Mouse (Mus musculus) megakaryocyte, embryonic 14.5 days (primary cell): ENCODE results near the gene Psrc1. TPM values are rescaled to one million over a fixed set of nuclear protein-coding genes. Genes with fewer than 3 reads are reported as not detected.

Experiments
- H3K27me3 ChIP-seq: replicated peaks from 2 replicates; pipeline ENCODE3; 2012; ENCODE audit warnings: inconsistent platforms
- H3K36me3 ChIP-seq: replicated peaks from 2 replicates; pipeline ENCODE3; 2012; ENCODE audit warnings: low read length, inconsistent platforms, mixed read lengths
- H3K4me1 ChIP-seq: 2 replicates; pipeline ENCODE4 v1.6.1; 2012; ENCODE audit warnings: inconsistent platforms
- H3K4me3 ChIP-seq: replicated peaks from 2 replicates; pipeline ENCODE3; 2012; ENCODE audit warnings: moderate library complexity, mild to moderate bottlenecking, inconsistent platforms
- H3K9me3 ChIP-seq: 2 replicates; pipeline ENCODE4 v1.6.1; 2012; ENCODE audit warnings: inconsistent platforms
- FLI1 ChIP-seq: IDR thresholded peaks from 2 replicates; pipeline ENCODE4 v1.6.1; 2012; ENCODE audit warnings: low read length, inconsistent platforms, mixed read lengths
- GATA1 ChIP-seq: IDR thresholded peaks from 3 replicates; pipeline ENCODE4 v1.6.1; 2012; ENCODE audit warnings: mixed read lengths, low read length, inconsistent platforms, borderline replicate concordance
- polyA plus RNA-seq: library from polyadenylated mRNA; stranded (reverse); fragments of >175 nt; gene quantifications from 2 replicates; pipeline ENCODE4 v1.2.3, GENCODE M21; 2012; ENCODE audit warnings: low replicate concordance; ENCODE audit not compliant: insufficient read depth

Gene Psrc1
- polyA plus RNA-seq, 1 experiment: 57.7 TPM

- no peak for TF ChIP-seq GATA1
- TF ChIP-seq FLI1: no peak
- Histone ChIP-seq H3K4me3 (no peak overlapping the region), H3K9me3 (no peaks in the 10 kb centered on the region), H3K27me3 (peaks cover 19% of the 10 kb centered on the region), H3K4me1 (peaks cover 29% of the 10 kb centered on the region), H3K36me3 (peaks cover 39% of the 10 kb centered on the region)
These were observed 39.4 kb downstream of the Psrc1 start for GRCm38 (mm10) chr3:108423006-108423405.

GRCm38 (mm10) chr3:108423844-108424801 lies 40.5 kb downstream of the Psrc1 start:
- peaks cover 25% of the 10 kb centered on the region for H3K4me1 ChIP-seq
- peaks cover 13% of the 10 kb centered on the region for H3K27me3 ChIP-seq
- TF ChIP-seq GATA1: no peak
- no peak for TF ChIP-seq FLI1
- H3K4me3 ChIP-seq: no peak overlapping the region
- no peaks in the 10 kb centered on the region for H3K9me3 ChIP-seq
- H3K36me3 ChIP-seq: peaks cover 50% of the 10 kb centered on the region

GRCm38 (mm10) chr3:108424944-108425623 lies 41.4 kb downstream of the Psrc1 start:
- TF ChIP-seq GATA1 (no peak), FLI1 (no peak)
- Histone ChIP-seq H3K4me3 (no peak overlapping the region), H3K9me3 (no peaks in the 10 kb centered on the region), H3K27me3 (peaks cover 8% of the 10 kb centered on the region), H3K36me3 (peaks cover 60% of the 10 kb centered on the region), H3K4me1 (peaks cover 25% of the 10 kb centered on the region)

DNA sequence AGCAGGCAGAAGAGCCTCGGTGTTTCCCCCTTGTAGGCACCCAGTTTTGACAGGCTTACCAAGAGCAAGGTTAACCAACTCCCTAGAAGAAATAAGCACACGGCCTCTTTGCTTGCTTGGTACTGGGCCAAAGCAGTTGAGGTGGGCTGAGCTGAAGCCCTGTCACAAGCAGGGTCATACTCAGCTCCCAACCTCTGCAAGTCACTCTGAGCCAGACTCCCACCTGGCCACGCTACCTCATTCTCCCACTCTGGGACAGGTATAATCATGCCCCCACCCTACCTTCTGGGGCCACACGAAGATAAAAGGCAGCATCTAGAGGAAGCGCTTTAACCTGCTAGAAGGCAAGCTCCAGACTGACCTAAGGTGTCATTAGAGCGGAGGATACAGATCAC lies 42.0 kb downstream of the Psrc1 start:
- Histone ChIP-seq H3K4me1 (peaks cover 25% of the 10 kb centered on the region), H3K9me3 (no peaks in the 10 kb centered on the region), H3K36me3 (peaks cover 63% of the 10 kb centered on the region), H3K27me3 (peaks cover 5% of the 10 kb centered on the region), H3K4me3 (no peak overlapping the region)
- TF ChIP-seq FLI1 (no peak), GATA1 (no peak)

DNA sequence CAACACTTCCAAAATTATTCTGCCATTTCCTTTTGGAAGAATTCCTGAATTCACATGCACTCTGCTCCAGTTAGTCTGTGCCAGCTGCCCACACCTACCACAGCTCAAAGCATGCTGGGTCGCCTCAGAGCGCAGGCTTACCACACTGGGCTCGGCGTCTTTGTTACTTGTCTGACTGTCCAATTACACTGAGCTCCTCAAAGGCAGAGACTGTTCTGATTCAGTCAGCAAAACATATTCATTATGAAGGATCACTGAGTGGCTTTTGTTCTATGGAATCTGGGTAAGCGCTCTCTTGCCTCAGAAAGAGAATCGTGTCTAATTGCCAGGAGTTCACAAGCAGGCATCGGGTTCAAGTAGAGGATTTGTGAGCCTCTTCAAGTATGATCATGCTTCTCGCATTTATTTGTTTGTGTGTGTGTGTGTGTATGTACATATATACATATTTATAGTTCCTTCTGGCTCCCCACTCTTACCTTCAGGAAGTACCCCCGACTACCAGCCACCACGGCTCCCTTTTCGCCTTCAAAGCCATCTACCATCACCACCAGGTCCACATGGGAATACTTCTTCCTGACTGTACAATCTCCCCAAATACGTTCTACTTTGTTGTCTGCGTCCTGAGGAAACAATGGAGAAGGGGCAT lies 49.0 kb downstream of the Psrc1 start:
- H3K36me3 ChIP-seq: peaks cover 97% of the 10 kb centered on the region
- no peaks in the 10 kb centered on the region for H3K27me3 ChIP-seq
- TF ChIP-seq GATA1: no peak
- TF ChIP-seq FLI1: no peak

GRCm38 (mm10) chr3:108433188-108433880 lies 49.7 kb downstream of the Psrc1 start:
- no peaks in the 10 kb centered on the region for H3K27me3 ChIP-seq
- H3K4me1 ChIP-seq: peaks cover 24% of the 10 kb centered on the region
- H3K4me3 ChIP-seq: no peak overlapping the region
- H3K36me3 ChIP-seq: peaks cover 95% of the 10 kb centered on the region
- TF ChIP-seq GATA1: no peak
- no peak for TF ChIP-seq FLI1
- H3K9me3 ChIP-seq: no peaks in the 10 kb centered on the region

More for the DNA sequence above, 49.0 kb downstream of the Psrc1 start:
- H3K4me3 ChIP-seq: no peak overlapping the region
- H3K4me1 ChIP-seq: peaks cover 21% of the 10 kb centered on the region
- H3K9me3 ChIP-seq: no peaks in the 10 kb centered on the region

GRCm38 (mm10) chr3:108433881-108434495 lies 50.3 kb downstream of the Psrc1 start:
- H3K27me3 ChIP-seq: no peaks in the 10 kb centered on the region
- no peak overlapping the region for H3K4me3 ChIP-seq
- peaks cover 30% of the 10 kb centered on the region for H3K4me1 ChIP-seq
- no peaks in the 10 kb centered on the region for H3K9me3 ChIP-seq
- peaks cover 95% of the 10 kb centered on the region for H3K36me3 ChIP-seq
- no peak for TF ChIP-seq FLI1
- TF ChIP-seq GATA1: no peak

- Histone ChIP-seq H3K27me3 (no peaks in the 10 kb centered on the region), H3K9me3 (no peaks in the 10 kb centered on the region), H3K36me3 (peaks cover 96% of the 10 kb centered on the region), H3K4me3 (peak overlapping the region; percentile 46), H3K4me1 (peaks cover 43% of the 10 kb centered on the region)
- TF ChIP-seq GATA1 (no peak), FLI1 (no peak)
These were observed 52.2 kb downstream of the Psrc1 start for GRCm38 (mm10) chr3:108435701-108436379.

DNA sequence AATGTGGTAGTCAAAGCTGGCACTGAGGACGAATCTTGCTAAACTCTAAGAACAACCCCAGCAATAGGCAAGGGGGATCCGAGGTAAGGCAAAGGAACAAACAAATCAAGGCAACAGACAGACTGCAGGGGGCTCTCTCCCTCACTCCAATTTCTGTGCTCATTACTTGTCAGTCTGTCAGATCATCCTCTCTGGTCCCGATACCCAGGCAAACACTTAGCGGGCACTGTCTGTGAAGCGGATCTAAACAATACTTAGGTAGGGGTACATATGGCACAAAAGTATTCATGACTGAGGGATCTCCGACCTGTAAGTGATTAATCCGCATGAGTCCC lies 52.7 kb downstream of the Psrc1 start:
- TF ChIP-seq GATA1 (no peak), FLI1 (no peak)
- peaks cover 46% of the 10 kb centered on the region for H3K4me1 ChIP-seq
- H3K27me3 ChIP-seq: no peaks in the 10 kb centered on the region
- H3K36me3 ChIP-seq: peaks cover 96% of the 10 kb centered on the region
- no peaks in the 10 kb centered on the region for H3K9me3 ChIP-seq
- no peak overlapping the region for H3K4me3 ChIP-seq

Other genes with a start within 250 kb of the Psrc1 start
- gene Gnai3, start 237.7 kb upstream of the Psrc1 start, polyA plus RNA-seq: 4.0 TPM in 1 of 2 replicates, not detected in the other
- gene Gpr61, start 229.0 kb upstream of the Psrc1 start, polyA plus RNA-seq: not detected in 2 replicates
- gene Amigo1, start 197.5 kb upstream of the Psrc1 start, polyA plus RNA-seq: not detected in 2 replicates
- gene Cyb561d1, start 182.6 kb upstream of the Psrc1 start, polyA plus RNA-seq: 3.3 and 3.9 TPM in 2 replicates
- gene Atxn7l2, start 172.9 kb upstream of the Psrc1 start, polyA plus RNA-seq: 7.8 and 14.9 TPM in 2 replicates
- gene Sypl2, start 157.2 kb upstream of the Psrc1 start, polyA plus RNA-seq: not detected in 2 replicates
- gene Psma5, start 126.9 kb upstream of the Psrc1 start, polyA plus RNA-seq: 6.0 TPM in 1 of 2 replicates, not detected in the other
- 11.0 and 16.3 TPM in 2 replicates for gene Sort1, start 99.8 kb upstream of the Psrc1 start, polyA plus RNA-seq
- not detected in 2 replicates for gene Mybphl, start 18.9 kb upstream of the Psrc1 start, polyA plus RNA-seq
- 7.8 TPM in 2 replicates for gene Celsr2, start 31.7 kb downstream of the Psrc1 start, polyA plus RNA-seq
- 65.4 and 129 TPM in 2 replicates for gene Sars, start 61.4 kb downstream of the Psrc1 start, polyA plus RNA-seq
- gene 1700013F07Rik, start 150.3 kb downstream of the Psrc1 start, polyA plus RNA-seq: not detected in 2 replicates
- gene 5330417C22Rik, start 152.7 kb downstream of the Psrc1 start, polyA plus RNA-seq: not detected in 2 replicates
- gene Tmem167b, start 178.6 kb downstream of the Psrc1 start, polyA plus RNA-seq: 1.2 and 2.1 TPM in 2 replicates
- 1.4 TPM in 1 of 2 replicates, not detected in the other for gene Taf13, start 187.9 kb downstream of the Psrc1 start, polyA plus RNA-seq
- gene Wdr47, start 207.4 kb downstream of the Psrc1 start, polyA plus RNA-seq: 0.12 TPM in 1 of 2 replicates, not detected in the other